Mouse (Mus musculus): ENCODE results near the gene Hoxa2.

Gene Hoxa2

GRCm38 (mm10) chr6:52137841-52138535, 26.6 kb downstream of the Hoxa2 start:
- no peak for DNase-seq

- no peak for DNase-seq
Observed at GRCm38 (mm10) chr6:52123673-52124072, 41.0 kb downstream of the Hoxa2 start.

GRCm38 (mm10) chr6:52121173-52121572, 43.5 kb downstream of the Hoxa2 start:
- DNase-seq = no peak

GRCm38 (mm10) chr6:52118903-52119635, 45.6 kb downstream of the Hoxa2 start:
- no peak for DNase-seq

GRCm38 (mm10) chr6:52115899-52116298, 48.7 kb downstream of the Hoxa2 start:
- DNase-seq = no peak
